Comparison of ENCODE assay signal across 22 mouse cellular contexts in the genomic region with DNA sequence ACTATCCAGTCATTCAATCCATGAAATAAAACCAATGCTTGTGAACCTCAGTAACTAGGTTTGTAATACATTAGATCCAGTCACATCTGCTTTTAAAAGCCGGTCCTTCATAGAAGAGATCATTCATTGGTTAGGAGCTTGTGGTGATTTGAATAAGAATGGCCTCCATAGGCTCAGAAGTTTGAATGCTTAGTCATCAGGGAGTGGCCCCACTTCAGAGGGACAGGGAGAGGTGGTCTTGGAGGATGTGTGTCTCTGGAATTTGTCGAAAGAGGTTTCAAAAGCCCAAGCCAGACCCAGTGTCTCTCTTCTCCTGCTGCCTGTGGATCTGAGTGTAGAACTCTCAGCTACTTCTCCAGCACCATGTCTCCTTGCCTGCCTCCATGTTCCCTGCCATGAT.
DNase-seq lines count a peak whose midpoint lies in the region; ATAC-seq and TF ChIP-seq lines count a peak whose summit lies in the region.
"Had no signal": no experiment of that assay in that cellular context is flagged by ENCODE, and none has a peak within 500 bp of the region (broad histone marks: within the 10 kb centered on the region; RNA-seq: fewer than 3 reads in every experiment).

No protein-coding gene starts in this region.

- H3K36me3 ChIP-seq in heart, embryonic 12.5 days, result no peaks in the 10 kb centered on the region
- no peaks in the 10 kb centered on the region for H3K36me3 ChIP-seq in lung, embryonic 14.5 days (ENCODE audit: insufficient read depth)
- no peaks in the 10 kb centered on the region for H3K36me3 ChIP-seq in ES-Bruce4 (ENCODE audit: control insufficient read depth, insufficient read depth, low read length, poor library complexity, severe bottlenecking)
- no peaks in the 10 kb centered on the region for H3K36me3 ChIP-seq in forebrain, embryonic 15.5 days
- H3K36me3 ChIP-seq: embryonic facial prominence, embryonic 12.5 days; hindbrain, embryonic 10.5 days; intestine, embryonic 15.5 days had no signal

- peaks cover 12% of the 10 kb centered on the region; the same call in 1 of the 2 replicates for H3K4me1 ChIP-seq in heart, embryonic 12.5 days (replicated peaks)
- H3K4me1 ChIP-seq in lung, embryonic 14.5 days (ENCODE audit: insufficient read depth), result no peaks in the 10 kb centered on the region
- no peaks in the 10 kb centered on the region for H3K4me1 ChIP-seq in ES-Bruce4 (ENCODE audit: control insufficient read depth, insufficient read depth, low read length)
- H3K4me1 ChIP-seq in forebrain, embryonic 15.5 days, result 0 out of 2 replicates have a peak, but pooled peaks cover 10% of the 10 kb centered on the region
- H3K4me1 ChIP-seq: embryonic facial prominence, embryonic 12.5 days; intestine, embryonic 15.5 days had no signal

- H3K9me3 ChIP-seq in heart, embryonic 12.5 days (replicated peaks), result 0 out of 2 replicates have a peak, but pooled peaks cover 4% of the 10 kb centered on the region
- no peaks in the 10 kb centered on the region for H3K9me3 ChIP-seq in lung, embryonic 14.5 days (ENCODE audit: low read depth, low read length)
- peaks cover 4% of the 10 kb centered on the region; the same call in 1 of the 2 replicates for H3K9me3 ChIP-seq in ES-Bruce4 (replicated peaks; ENCODE audit: control insufficient read depth, insufficient read depth, low read length, poor library complexity, severe bottlenecking)
- no peaks in the 10 kb centered on the region for H3K9me3 ChIP-seq in forebrain, embryonic 15.5 days
- H3K9me3 ChIP-seq: embryonic facial prominence, embryonic 12.5 days; hindbrain, embryonic 10.5 days; intestine, embryonic 15.5 days had no signal

- TF ChIP-seq POLR2A in ES-Bruce4 (IDR thresholded peaks at IDR 0.05; ENCODE audit: insufficient read depth, low read length), result no peak

- no peak for TF ChIP-seq EP300 in ES-Bruce4 (IDR thresholded peaks at IDR 0.05; ENCODE audit: insufficient read depth, low read depth, low read length)

- peak overlapping the region; percentile 65 for H3K27ac ChIP-seq in heart, embryonic 12.5 days (ENCODE audit: poor library complexity, severe bottlenecking)
- 0 out of 2 replicates have a peak overlapping the region, but pooled peaks have one; percentile 24 for H3K27ac ChIP-seq in lung, embryonic 14.5 days (ENCODE audit: low read depth)
- peak overlapping the region; percentile 66 for H3K27ac ChIP-seq in ES-Bruce4 (ENCODE audit: insufficient read depth, low read length)
- H3K27ac ChIP-seq in forebrain, embryonic 15.5 days (replicated peaks), result no peak overlapping the region
- H3K27ac ChIP-seq: embryonic facial prominence, embryonic 12.5 days; gastrocnemius, adult 2 months; hindbrain, embryonic 10.5 days; hindbrain, embryonic 14.5 days; intestine, embryonic 15.5 days had no signal

- ATAC-seq in heart, embryonic 12.5 days (ENCODE audit: insufficient number of reproducible peaks, low FRiP score), result no peak
- no peak for ATAC-seq in lung, embryonic 14.5 days (ENCODE audit: insufficient read depth)
- ATAC-seq in forebrain, embryonic 15.5 days (replicated peaks), result no peak
- no peak for ATAC-seq in megakaryocyte progenitor cell, adult 5-6 weeks (replicated peaks; ENCODE audit: poor library complexity)
- ATAC-seq: intestine, embryonic 15.5 days; Patski had no signal

- no peak overlapping the region for H3K4me2 ChIP-seq in heart, embryonic 12.5 days
- no peak overlapping the region for H3K4me2 ChIP-seq in lung, embryonic 14.5 days
- H3K4me2 ChIP-seq in forebrain, embryonic 15.5 days (replicated peaks), result no peak overlapping the region
- H3K4me2 ChIP-seq: embryonic facial prominence, embryonic 12.5 days; hindbrain, embryonic 14.5 days; intestine, embryonic 15.5 days had no signal

- intact Hi-C loops in heart, postnatal 10 days (cut with DNase I), result no loop called here

- no peak for TF ChIP-seq CTCF in lung, embryonic 14.5 days (IDR thresholded peaks at IDR 0.05; ENCODE audit: low read depth)
- no peak for TF ChIP-seq CTCF in ES-Bruce4 (IDR thresholded peaks at IDR 0.05; ENCODE audit: low read depth, low read length)

- H3K27me3 ChIP-seq in heart, embryonic 12.5 days (replicated peaks), result no peaks in the 10 kb centered on the region
- H3K27me3 ChIP-seq in lung, embryonic 14.5 days (ENCODE audit: insufficient read depth, low read length), result no peaks in the 10 kb centered on the region
- H3K27me3 ChIP-seq in ES-Bruce4 (ENCODE audit: control insufficient read depth, insufficient read depth, low read length, poor library complexity, severe bottlenecking), result no peaks in the 10 kb centered on the region
- H3K27me3 ChIP-seq in forebrain, embryonic 15.5 days, result no peaks in the 10 kb centered on the region
- H3K27me3 ChIP-seq: CH12.LX; embryonic facial prominence, embryonic 12.5 days; intestine, embryonic 15.5 days; Patski had no signal

- H3K4me3 ChIP-seq in heart, embryonic 12.5 days, result no peak overlapping the region
- H3K4me3 ChIP-seq in lung, embryonic 14.5 days (ENCODE audit: low read depth, low read length), result no peak overlapping the region
- no peak overlapping the region for H3K4me3 ChIP-seq in ES-Bruce4 (ENCODE audit: low read depth, low read length)
- H3K4me3 ChIP-seq in forebrain, embryonic 15.5 days, result no peak overlapping the region
- H3K4me3 ChIP-seq: embryonic facial prominence, embryonic 12.5 days; gastrocnemius, adult 2 months; hindbrain, embryonic 10.5 days; intestine, embryonic 15.5 days had no signal

- 86% methylated on average over 2 of the region's 2 CpGs for WGBS in heart, embryonic 12.5 days
- 81% methylated on average over 2 of the region's 2 CpGs for WGBS in lung, embryonic 14.5 days
- 85% methylated on average over 2 of the region's 2 CpGs for WGBS in forebrain, embryonic 15.5 days

- no peak overlapping the region for H3K9ac ChIP-seq in heart, embryonic 12.5 days
- H3K9ac ChIP-seq in lung, embryonic 14.5 days, result no peak overlapping the region
- H3K9ac ChIP-seq in ES-Bruce4 (ENCODE audit: low read depth, poor library complexity, severe bottlenecking), result no peak overlapping the region
- H3K9ac ChIP-seq in forebrain, embryonic 15.5 days (replicated peaks), result no peak overlapping the region
- H3K9ac ChIP-seq: embryonic facial prominence, embryonic 12.5 days; hindbrain, embryonic 14.5 days; intestine, embryonic 15.5 days had no signal

- DNase-seq in heart, postnatal 10 days, result no peak
- DNase-seq in lung, embryonic 14.5 days, result no peak
- no peak for DNase-seq in lung, postnatal 25 days (ENCODE audit: low spot score)
- DNase-seq in R1 (ENCODE audit: low read depth, low spot score), result peak; percentile 85
- DNase-seq: adrenal gland, adult 8-10 months; adrenal gland, postnatal 36 days; cerebellum, adult 11-12 months; cerebellum, adult 9-10 months; cerebellum, postnatal 25 days; gastrocnemius, adult 2 months; gastrocnemius, postnatal 25 days; kidney, adult 18-20 months had no signal
